Mouse (Mus musculus): ENCODE data around the gene Il1r2. TPM values are rescaled to one million over a fixed set of nuclear protein-coding genes. Genes with fewer than 3 reads are reported as not detected.

Il1r2 gene
- polyA plus RNA-seq, 1 experiment from 2014 or later = 0.20 TPM

GRCm38 (mm10) chr1:40164331-40164730, 90.5 kb downstream of the Il1r2 start:
- 87% methylated on average over 4 of the region's 4 CpGs for WGBS
- H3K36me3 ChIP-seq (replicated peaks) = no peaks in the 10 kb centered on the region
- no peaks in the 10 kb centered on the region for H3K27me3 ChIP-seq (replicated peaks; ENCODE audit: low read depth, poor library complexity, severe bottlenecking)
- no peak for DNase-seq (ENCODE audit: low spot score)
- peaks cover 3% of the 10 kb centered on the region; the same call in 1 of the 2 replicates for H3K4me1 ChIP-seq
- no peak overlapping the region for H3K4me3 ChIP-seq
- peaks cover 4% of the 10 kb centered on the region; the same call in 1 of the 2 replicates for H3K9me3 ChIP-seq
- H3K27ac ChIP-seq (replicated peaks) = no peak overlapping the region

- Histone ChIP-seq H3K27ac (replicated peaks) (no peak overlapping the region), H3K27me3 (replicated peaks; ENCODE audit: low read depth, poor library complexity, severe bottlenecking) (no peaks in the 10 kb centered on the region), H3K4me1 (no peaks in the 10 kb centered on the region), H3K36me3 (replicated peaks) (no peaks in the 10 kb centered on the region), H3K9me3 (peaks cover 4% of the 10 kb centered on the region; the same call in 1 of the 2 replicates), H3K4me3 (no peak overlapping the region)
- WGBS = 82% methylated on average over 8 of the region's 8 CpGs
- DNase-seq (ENCODE audit: low spot score) = no peak
These were observed 93.7 kb downstream of the Il1r2 start for GRCm38 (mm10) chr1:40167585-40167984.

- Histone ChIP-seq H3K36me3 (replicated peaks) (no peaks in the 10 kb centered on the region), H3K9me3 (no peaks in the 10 kb centered on the region), H3K27ac (replicated peaks) (no peak overlapping the region), H3K27me3 (replicated peaks; ENCODE audit: low read depth, poor library complexity, severe bottlenecking) (no peaks in the 10 kb centered on the region), H3K4me3 (no peak overlapping the region), H3K4me1 (no peaks in the 10 kb centered on the region)
- DNase-seq (ENCODE audit: low spot score) = no peak
- WGBS = 87% methylated on average over 5 of the region's 5 CpGs
These were observed 98.0 kb downstream of the Il1r2 start for GRCm38 (mm10) chr1:40171878-40172277.

GRCm38 (mm10) chr1:40174146-40174545, 100.3 kb downstream of the Il1r2 start:
- Histone ChIP-seq H3K27me3 (replicated peaks; ENCODE audit: low read depth, poor library complexity, severe bottlenecking) (no peaks in the 10 kb centered on the region), H3K9me3 (no peaks in the 10 kb centered on the region), H3K4me3 (no peak overlapping the region), H3K27ac (replicated peaks) (no peak overlapping the region), H3K36me3 (replicated peaks) (no peaks in the 10 kb centered on the region), H3K4me1 (no peaks in the 10 kb centered on the region)
- DNase-seq (ENCODE audit: low spot score) = no peak
- 85% methylated on average over 3 of the region's 3 CpGs for WGBS

Other genes with a start within 250 kb of the Il1r2 start
- gene Map4k4, start 173.2 kb upstream of the Il1r2 start, polyA plus RNA-seq (2016; fragmentation: Nextera tagmentation; extraction: Ambion mirVana) = 37.6 and 41.4 TPM in 2 replicates
- 0.45 and 0.62 TPM in 2 replicates for gene Il1r1, start 151.0 kb downstream of the Il1r2 start, polyA plus RNA-seq (2016; fragmentation: Nextera tagmentation; extraction: Ambion mirVana)